Mouse (Mus musculus): ENCODE measurements around the gene Papss2.
A peak's percentile ranks its signal among the peaks of the same experiment; 100 is the strongest.

Gene Papss2

GRCm38 (mm10) chr19:32595506-32596286 is at the start of gene Papss2:
Papss2 (plus strand) TSS chr19:32595790.
- Histone ChIP-seq H3K36me3 (ENCODE audit: insufficient read depth, low read length) (no peaks in the 10 kb centered on the region), H3K4me3 (replicated peaks; ENCODE audit: low read length) (peak within 1 kb of the TSS; percentile 84), H3K9me3 (ENCODE audit: low read length) (no peaks in the 10 kb centered on the region), H3K4me1 (replicated peaks; ENCODE audit: low read depth, low read length) (peaks cover 7% of the 10 kb centered on the region; the same call in 1 of the 2 replicates), H3K27me3 (ENCODE audit: insufficient read depth, low read length) (peaks cover 52% of the 10 kb centered on the region)
- TF ChIP-seq NANOG (IDR thresholded peaks at IDR 0.05; ENCODE audit: borderline replicate concordance, low read length): no peak
- TF ChIP-seq POU5F1 (IDR thresholded peaks at IDR 0.05; ENCODE audit: borderline replicate concordance, low read length): no peak
- no peak for TF ChIP-seq CTCF (conservative IDR thresholded peaks at IDR 0.05; ENCODE audit: low read length)

- no peak for TF ChIP-seq POU5F1 (IDR thresholded peaks at IDR 0.05; ENCODE audit: borderline replicate concordance, low read length)
- TF ChIP-seq CTCF (conservative IDR thresholded peaks at IDR 0.05; ENCODE audit: low read length): no peak
- no peak for TF ChIP-seq NANOG (IDR thresholded peaks at IDR 0.05; ENCODE audit: borderline replicate concordance, low read length)
- H3K4me3 ChIP-seq (replicated peaks; ENCODE audit: low read length): no peak overlapping the region
- H3K9me3 ChIP-seq (ENCODE audit: low read length): no peaks in the 10 kb centered on the region
These were observed 48.2 kb upstream of the Papss2 start for GRCm38 (mm10) chr19:32547396-32547795.

GRCm38 (mm10) chr19:32548202-32548601 is 47.4 kb upstream of the Papss2 start:
- H3K9me3 ChIP-seq (ENCODE audit: low read length): no peaks in the 10 kb centered on the region
- no peaks in the 10 kb centered on the region for H3K36me3 ChIP-seq (ENCODE audit: insufficient read depth, low read length)
- H3K27me3 ChIP-seq (ENCODE audit: insufficient read depth, low read length): no peaks in the 10 kb centered on the region
- no peaks in the 10 kb centered on the region for H3K4me1 ChIP-seq (replicated peaks; ENCODE audit: low read depth, low read length)
- no peak overlapping the region for H3K4me3 ChIP-seq (replicated peaks; ENCODE audit: low read length)
- no peak for TF ChIP-seq POU5F1 (IDR thresholded peaks at IDR 0.05; ENCODE audit: borderline replicate concordance, low read length)
- no peak for TF ChIP-seq CTCF (conservative IDR thresholded peaks at IDR 0.05; ENCODE audit: low read length)
- no peak for TF ChIP-seq NANOG (IDR thresholded peaks at IDR 0.05; ENCODE audit: borderline replicate concordance, low read length)

More at GRCm38 (mm10) chr19:32547396-32547795, 48.2 kb upstream of the Papss2 start:
- no peaks in the 10 kb centered on the region for H3K27me3 ChIP-seq (ENCODE audit: insufficient read depth, low read length)
- H3K36me3 ChIP-seq (ENCODE audit: insufficient read depth, low read length): no peaks in the 10 kb centered on the region
- no peaks in the 10 kb centered on the region for H3K4me1 ChIP-seq (replicated peaks; ENCODE audit: low read depth, low read length)

- H3K9me3 ChIP-seq (ENCODE audit: low read length): no peaks in the 10 kb centered on the region
- TF ChIP-seq NANOG (IDR thresholded peaks at IDR 0.05; ENCODE audit: borderline replicate concordance, low read length) (no peak), POU5F1 (IDR thresholded peaks at IDR 0.05; ENCODE audit: borderline replicate concordance, low read length) (no peak), CTCF (conservative IDR thresholded peaks at IDR 0.05; ENCODE audit: low read length) (no peak)
- no peak overlapping the region for H3K4me3 ChIP-seq (replicated peaks; ENCODE audit: low read length)
- no peaks in the 10 kb centered on the region for H3K4me1 ChIP-seq (replicated peaks; ENCODE audit: low read depth, low read length)
- H3K27me3 ChIP-seq (ENCODE audit: insufficient read depth, low read length): no peaks in the 10 kb centered on the region
- no peaks in the 10 kb centered on the region for H3K36me3 ChIP-seq (ENCODE audit: insufficient read depth, low read length)
These were observed 45.1 kb upstream of the Papss2 start for GRCm38 (mm10) chr19:32550446-32550845.

GRCm38 (mm10) chr19:32551442-32551841 is 44.1 kb upstream of the Papss2 start:
- Histone ChIP-seq H3K4me3 (replicated peaks; ENCODE audit: low read length) (no peak overlapping the region), H3K9me3 (ENCODE audit: low read length) (no peaks in the 10 kb centered on the region), H3K27me3 (ENCODE audit: insufficient read depth, low read length) (no peaks in the 10 kb centered on the region), H3K36me3 (ENCODE audit: insufficient read depth, low read length) (no peaks in the 10 kb centered on the region), H3K4me1 (replicated peaks; ENCODE audit: low read depth, low read length) (no peaks in the 10 kb centered on the region)
- no peak for TF ChIP-seq CTCF (conservative IDR thresholded peaks at IDR 0.05; ENCODE audit: low read length)
- no peak for TF ChIP-seq POU5F1 (IDR thresholded peaks at IDR 0.05; ENCODE audit: borderline replicate concordance, low read length)
- TF ChIP-seq NANOG (IDR thresholded peaks at IDR 0.05; ENCODE audit: borderline replicate concordance, low read length): no peak

- H3K27me3 ChIP-seq (ENCODE audit: insufficient read depth, low read length): no peaks in the 10 kb centered on the region
These were observed 43.5 kb upstream of the Papss2 start for GRCm38 (mm10) chr19:32552106-32552505.

GRCm38 (mm10) chr19:32553310-32553709 is 42.3 kb upstream of the Papss2 start:
- TF ChIP-seq POU5F1 (IDR thresholded peaks at IDR 0.05; ENCODE audit: borderline replicate concordance, low read length) (no peak), CTCF (conservative IDR thresholded peaks at IDR 0.05; ENCODE audit: low read length) (no peak), NANOG (IDR thresholded peaks at IDR 0.05; ENCODE audit: borderline replicate concordance, low read length) (no peak)
- Histone ChIP-seq H3K4me1 (replicated peaks; ENCODE audit: low read depth, low read length) (no peaks in the 10 kb centered on the region), H3K4me3 (replicated peaks; ENCODE audit: low read length) (no peak overlapping the region), H3K9me3 (ENCODE audit: low read length) (no peaks in the 10 kb centered on the region), H3K36me3 (ENCODE audit: insufficient read depth, low read length) (no peaks in the 10 kb centered on the region), H3K27me3 (ENCODE audit: insufficient read depth, low read length) (no peaks in the 10 kb centered on the region)

More at GRCm38 (mm10) chr19:32552106-32552505, 43.5 kb upstream of the Papss2 start:
- Histone ChIP-seq H3K4me1 (replicated peaks; ENCODE audit: low read depth, low read length) (no peaks in the 10 kb centered on the region), H3K36me3 (ENCODE audit: insufficient read depth, low read length) (no peaks in the 10 kb centered on the region), H3K9me3 (ENCODE audit: low read length) (no peaks in the 10 kb centered on the region), H3K4me3 (replicated peaks; ENCODE audit: low read length) (no peak overlapping the region)
- TF ChIP-seq CTCF (conservative IDR thresholded peaks at IDR 0.05; ENCODE audit: low read length) (no peak), NANOG (IDR thresholded peaks at IDR 0.05; ENCODE audit: borderline replicate concordance, low read length) (no peak), POU5F1 (IDR thresholded peaks at IDR 0.05; ENCODE audit: borderline replicate concordance, low read length) (no peak)

GRCm38 (mm10) chr19:32555257-32555656 is 40.3 kb upstream of the Papss2 start:
- Histone ChIP-seq H3K27me3 (ENCODE audit: insufficient read depth, low read length) (no peaks in the 10 kb centered on the region), H3K4me3 (replicated peaks; ENCODE audit: low read length) (no peak overlapping the region), H3K36me3 (ENCODE audit: insufficient read depth, low read length) (no peaks in the 10 kb centered on the region), H3K9me3 (ENCODE audit: low read length) (no peaks in the 10 kb centered on the region), H3K4me1 (replicated peaks; ENCODE audit: low read depth, low read length) (no peaks in the 10 kb centered on the region)
- TF ChIP-seq POU5F1 (IDR thresholded peaks at IDR 0.05; ENCODE audit: borderline replicate concordance, low read length) (no peak), NANOG (IDR thresholded peaks at IDR 0.05; ENCODE audit: borderline replicate concordance, low read length) (no peak), CTCF (conservative IDR thresholded peaks at IDR 0.05; ENCODE audit: low read length) (no peak)

All from E14TG2a.4 (cell line).